Mouse (Mus musculus) c-Kit-positive CD71-positive TER-119-negative erythroid progenitor cells, embryonic 14.5 days (primary cell): ENCODE measurements around the gene 4930539E08Rik.
A peak's percentile ranks its signal among the peaks of the same experiment; 100 is the strongest.

Experiments
- DNase-seq: peaks from one replicate; pipeline ENCODE4 v3.0.0-alpha.2; 2013; ENCODE audit warnings: low read depth

4930539E08Rik gene

GRCm38 (mm10) chr17:28915060-28915628 is at the start of gene 4930539E08Rik:
4930539E08Rik (minus strand) TSS chr17:28915324.
- no peak for DNase-seq

- DNase-seq = no peak
These were observed 46.5 kb upstream of the 4930539E08Rik start for GRCm38 (mm10) chr17:28961596-28961995.

GRCm38 (mm10) chr17:28960597-28960996 is 45.5 kb upstream of the 4930539E08Rik start:
- no peak for DNase-seq

GRCm38 (mm10) chr17:28954416-28954815 is 39.3 kb upstream of the 4930539E08Rik start:
- DNase-seq = no peak

- DNase-seq = no peak
These were observed 38.1 kb upstream of the 4930539E08Rik start for GRCm38 (mm10) chr17:28953251-28953650.

- DNase-seq = peak; percentile 82
These were observed 37.0 kb upstream of the 4930539E08Rik start, which contains the start of gene Kctd20 for GRCm38 (mm10) chr17:28951831-28952799. Kctd20 (plus strand) TSS chr17:28951950.

- DNase-seq = no peak
These were observed 35.6 kb upstream of the 4930539E08Rik start for GRCm38 (mm10) chr17:28950751-28951150.

- DNase-seq = no peak
These were observed 33.5 kb upstream of the 4930539E08Rik start for GRCm38 (mm10) chr17:28948661-28949060.

- DNase-seq = no peak
These were observed 32.2 kb upstream of the 4930539E08Rik start for GRCm38 (mm10) chr17:28947011-28947939.

GRCm38 (mm10) chr17:28944481-28944880 is 29.4 kb upstream of the 4930539E08Rik start:
- DNase-seq = no peak

GRCm38 (mm10) chr17:28943740-28944139 is 28.6 kb upstream of the 4930539E08Rik start, which contains the start of gene Pxt1:
Pxt1 (minus strand) TSS chr17:28943840.
- DNase-seq = no peak

- DNase-seq = peak; percentile 53
These were observed 27.0 kb upstream of the 4930539E08Rik start for GRCm38 (mm10) chr17:28942101-28942500.

GRCm38 (mm10) chr17:28940776-28941555 is 25.8 kb upstream of the 4930539E08Rik start:
- DNase-seq = no peak

- DNase-seq = no peak
These were observed 21.7 kb upstream of the 4930539E08Rik start for GRCm38 (mm10) chr17:28936622-28937345.

- DNase-seq = no peak
These were observed 21.0 kb upstream of the 4930539E08Rik start for GRCm38 (mm10) chr17:28936133-28936532.

GRCm38 (mm10) chr17:28934120-28934916 is 19.2 kb upstream of the 4930539E08Rik start:
- no peak for DNase-seq

GRCm38 (mm10) chr17:28932274-28932673 is 17.1 kb upstream of the 4930539E08Rik start:
- no peak for DNase-seq

GRCm38 (mm10) chr17:28931436-28932211 is 16.5 kb upstream of the 4930539E08Rik start:
- no peak for DNase-seq
